Mouse (Mus musculus) urinary bladder, adult 2 months (tissue): Measurements from ENCODE around the gene Trim65. TPM values are rescaled to one million over a fixed set of nuclear protein-coding genes. Genes with fewer than 3 reads are reported as not detected.

ENCODE experiments used
- DNase-seq: peaks from one replicate; pipeline ENCODE4 v3.0.0; 2022; ENCODE audit warnings: low spot score
- polyA plus RNA-seq: library from polyadenylated mRNA; depleted of rRNA; stranded (reverse); fragments of >200 nt; gene quantifications from 2 replicates; pipeline ENCODE4 v1.2.3, GENCODE M21; 2012

Gene Trim65
- polyA plus RNA-seq, 1 experiment: 9.6 TPM

- no peak for DNase-seq
Observed at GRCm38 (mm10) chr11:116088741-116089394, 42.1 kb downstream of the Trim65 start.

DNA sequence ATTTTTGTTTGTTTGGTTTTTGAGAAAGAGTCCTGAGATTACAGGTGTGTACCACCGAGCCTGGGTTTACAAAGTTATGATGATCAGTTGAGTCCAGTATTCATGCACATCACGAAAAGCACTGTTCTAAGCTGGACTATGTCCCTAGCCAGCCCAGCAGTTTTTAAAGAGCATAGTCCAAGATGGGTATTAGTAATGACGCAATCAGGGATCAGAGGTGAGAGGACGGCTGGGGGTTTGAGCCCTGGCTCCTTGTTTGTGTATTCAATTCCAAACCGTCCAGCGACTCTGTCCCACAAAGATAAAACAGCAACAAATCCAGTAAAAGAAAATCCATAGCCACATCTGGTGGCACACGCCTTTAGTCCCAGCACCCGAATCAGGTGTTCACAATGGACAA lies 42.7 kb downstream of the Trim65 start:
- DNase-seq: no peak

DNA sequence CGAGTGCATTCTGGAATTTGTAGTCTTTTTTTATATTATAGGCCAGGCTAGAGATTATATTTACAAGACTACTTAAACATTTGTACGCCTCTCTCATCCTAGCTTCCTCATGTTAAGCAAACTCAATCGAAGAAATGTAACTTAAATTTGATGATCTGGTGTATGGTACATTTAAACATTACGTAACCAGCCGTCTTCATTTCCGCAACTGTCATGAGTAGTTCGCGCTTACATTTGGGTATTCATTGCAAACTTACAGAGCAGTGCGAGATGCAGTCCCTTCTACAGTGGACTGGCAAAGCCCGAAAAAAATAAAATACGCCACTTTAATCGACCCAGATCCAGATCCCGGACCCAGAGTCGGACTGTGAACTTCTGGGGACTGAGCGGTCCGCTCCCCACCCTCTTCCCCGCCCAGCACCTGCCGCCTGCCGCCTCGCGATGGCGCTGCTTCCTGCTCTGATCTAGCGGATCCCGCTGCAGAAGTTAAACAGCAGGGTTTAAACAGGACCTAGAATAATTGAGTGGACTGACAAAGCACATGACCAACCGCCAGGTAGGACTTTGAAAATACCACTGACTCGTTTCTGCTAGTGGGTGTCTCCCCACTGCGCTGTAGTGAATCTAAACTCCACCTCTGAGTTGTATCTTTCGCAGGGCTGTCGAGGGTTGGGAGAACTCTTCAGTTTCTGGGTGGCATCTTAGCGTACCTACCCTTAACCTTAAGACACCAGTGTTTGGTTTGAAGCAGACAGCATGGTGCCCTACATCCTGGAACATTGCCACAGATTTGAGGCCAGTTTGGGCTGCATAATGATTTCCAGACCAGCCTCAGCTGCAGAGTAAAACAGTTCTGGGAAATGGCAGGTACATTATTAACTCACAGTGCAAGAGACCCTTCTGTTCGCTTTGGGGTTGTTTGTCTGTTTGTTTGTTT lies 43.5 kb downstream of the Trim65 start:
- DNase-seq: peak; percentile 74

DNA sequence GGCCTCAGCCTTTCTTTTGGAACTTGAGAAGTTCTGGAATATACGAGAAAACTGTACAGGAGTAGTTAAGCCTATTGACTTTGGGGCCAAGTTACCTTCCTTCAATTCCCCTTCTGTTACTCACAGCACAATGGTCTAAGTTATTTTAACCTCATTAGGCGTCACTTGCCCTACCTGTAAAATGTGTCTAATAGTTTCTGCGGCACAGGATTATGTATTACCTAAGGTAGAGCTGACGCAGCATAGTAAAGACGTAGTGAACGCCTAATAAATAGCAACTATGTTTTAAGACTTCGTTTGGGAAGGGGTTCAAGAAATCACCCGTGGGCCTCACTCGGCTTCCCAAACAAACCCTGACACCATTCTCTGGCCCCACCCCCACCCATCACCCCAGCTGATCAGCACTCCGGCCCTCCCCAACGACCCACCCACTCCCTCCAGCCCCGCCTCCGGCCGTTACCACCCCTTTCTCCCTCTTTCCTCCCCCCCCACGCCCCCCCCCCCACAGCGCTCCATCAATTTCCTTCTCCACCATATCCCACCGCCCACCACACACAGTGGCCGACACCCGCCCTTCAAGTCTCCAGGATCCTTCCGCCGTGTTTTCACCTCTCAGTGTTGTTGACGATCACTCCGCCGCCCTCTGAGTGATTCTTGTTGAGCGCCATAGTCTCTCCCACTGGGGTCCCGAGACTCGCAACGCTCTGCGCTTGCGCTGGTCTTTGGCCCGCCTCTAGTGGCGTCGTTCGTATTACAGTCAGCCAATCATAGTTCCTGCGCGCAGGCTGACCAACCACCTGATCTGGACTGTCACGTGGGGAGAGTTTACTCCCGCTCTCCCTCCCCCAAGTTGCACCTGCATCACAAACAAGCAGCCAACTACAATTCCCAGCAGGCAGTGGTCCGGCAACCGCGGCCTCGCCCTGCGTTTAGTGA lies 44.4 kb downstream of the Trim65 start, which contains the start of gene Wbp2:
TSS of gene Wbp2 (minus strand) at position 738 of the 936 bp plus-strand sequence.
- peak; percentile 82 for DNase-seq

DNA sequence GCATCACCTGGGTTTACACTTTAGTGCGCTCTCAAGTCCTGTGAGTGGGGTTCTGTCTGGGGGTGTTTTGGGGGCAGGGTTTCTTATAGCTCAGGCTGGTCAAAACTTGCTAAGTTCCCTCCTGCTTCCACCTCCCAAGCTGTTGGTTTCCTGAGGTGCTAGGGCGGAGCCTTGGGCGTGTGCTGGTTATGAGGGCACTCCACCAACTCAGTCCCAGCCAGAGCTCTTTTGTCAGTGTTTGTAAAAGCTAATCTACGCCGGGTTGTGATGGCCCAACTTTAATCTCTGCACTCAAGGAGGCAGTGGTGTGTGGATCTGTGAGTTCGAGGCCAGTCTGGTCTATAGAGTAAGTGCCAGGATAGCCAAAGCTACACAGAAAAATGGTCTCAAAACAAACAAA lies 46.8 kb downstream of the Trim65 start:
- DNase-seq: no peak

GRCm38 (mm10) chr11:116083096-116083672 lies 47.7 kb downstream of the Trim65 start:
- DNase-seq: no peak

- no peak for DNase-seq
Observed at GRCm38 (mm10) chr11:116081081-116081480, 49.8 kb downstream of the Trim65 start.

GRCm38 (mm10) chr11:116079511-116079910 lies 51.4 kb downstream of the Trim65 start:
- no peak for DNase-seq

- no peak for DNase-seq
Observed at GRCm38 (mm10) chr11:116078676-116079320, 52.1 kb downstream of the Trim65 start.

GRCm38 (mm10) chr11:116078221-116078620 lies 52.7 kb downstream of the Trim65 start:
- DNase-seq: no peak

DNA sequence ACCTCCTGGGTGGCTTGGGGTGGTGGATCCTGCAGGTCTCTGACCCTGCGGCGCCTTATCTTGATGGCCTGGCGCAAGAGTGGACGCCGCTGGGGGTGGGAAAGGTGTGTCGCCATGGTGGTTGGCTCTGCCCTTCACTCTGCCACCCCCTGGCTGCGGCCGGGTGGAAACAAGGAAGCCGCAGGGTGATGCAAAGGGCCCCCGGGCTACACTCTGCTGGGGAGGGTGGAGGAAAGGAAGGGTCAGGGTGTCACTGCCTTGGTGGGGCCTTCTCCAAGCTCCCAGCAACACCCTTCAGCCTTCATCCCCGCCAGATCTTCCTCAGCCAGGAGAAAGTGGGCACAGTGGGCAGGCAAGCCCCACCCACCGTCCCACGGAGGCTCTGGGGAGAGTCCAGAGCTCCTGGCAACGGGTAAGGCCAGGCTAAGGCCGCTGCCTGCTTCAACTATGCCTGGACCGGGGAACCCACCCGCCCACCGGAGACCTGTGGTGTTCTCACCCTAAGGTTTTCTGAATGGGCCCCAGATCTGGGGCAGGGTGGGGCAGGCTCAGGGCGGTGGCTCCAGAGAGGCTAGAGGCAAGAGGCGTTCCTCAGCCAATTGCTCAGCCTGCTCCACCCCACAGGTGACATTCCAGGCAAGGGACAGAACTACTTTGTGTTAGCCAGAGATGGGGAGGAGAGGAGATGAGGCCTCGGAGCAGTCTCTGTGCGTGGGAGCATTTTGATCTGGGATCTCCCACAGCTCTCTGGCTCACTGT lies 53.3 kb downstream of the Trim65 start, which contains the start of gene Unc13d:
TSS of gene Unc13d (minus strand) at position 516 of the 759 bp plus-strand sequence.
- no peak for DNase-seq

- DNase-seq: no peak
Observed at GRCm38 (mm10) chr11:116076836-116077235, 54.1 kb downstream of the Trim65 start.

- no peak for DNase-seq
Observed at GRCm38 (mm10) chr11:116076266-116076540, 54.7 kb downstream of the Trim65 start.

DNA sequence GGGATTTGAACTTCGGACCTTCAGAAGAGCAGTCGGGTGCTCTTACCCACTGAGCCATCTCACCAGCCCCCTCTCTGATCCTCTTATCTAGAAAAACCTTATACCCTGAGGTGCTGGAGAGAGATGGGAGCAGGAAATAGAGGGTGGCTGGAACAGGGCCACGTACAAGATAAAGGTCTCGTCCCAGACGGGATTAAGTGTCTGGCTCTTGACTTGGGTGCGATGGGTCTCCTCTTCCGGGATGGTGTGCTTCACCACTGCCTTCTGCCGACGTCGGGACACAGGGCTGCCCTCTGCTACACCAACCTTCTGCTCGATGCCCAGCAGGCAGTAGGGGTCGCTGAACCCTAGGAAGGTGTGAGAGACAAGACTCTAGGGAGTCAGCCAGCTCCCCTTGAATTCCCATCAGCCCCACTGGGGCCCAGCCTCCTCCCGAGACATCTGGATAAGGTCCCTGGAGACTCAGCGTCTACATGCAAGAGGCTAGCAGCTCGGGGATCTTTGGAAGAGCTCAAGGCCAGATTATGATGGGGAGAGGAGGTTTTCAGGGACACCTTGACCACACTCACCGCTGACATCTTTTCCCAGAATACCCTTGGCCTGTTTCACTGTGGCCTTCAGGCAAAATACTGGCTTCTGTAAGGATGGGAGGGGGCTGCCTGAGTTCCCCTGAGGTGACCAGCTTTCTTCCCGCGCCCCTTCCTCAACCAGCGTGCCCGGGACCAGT lies 55.2 kb downstream of the Trim65 start:
- DNase-seq: no peak

- no peak for DNase-seq
Observed at GRCm38 (mm10) chr11:116074436-116074991, 56.4 kb downstream of the Trim65 start.

DNA sequence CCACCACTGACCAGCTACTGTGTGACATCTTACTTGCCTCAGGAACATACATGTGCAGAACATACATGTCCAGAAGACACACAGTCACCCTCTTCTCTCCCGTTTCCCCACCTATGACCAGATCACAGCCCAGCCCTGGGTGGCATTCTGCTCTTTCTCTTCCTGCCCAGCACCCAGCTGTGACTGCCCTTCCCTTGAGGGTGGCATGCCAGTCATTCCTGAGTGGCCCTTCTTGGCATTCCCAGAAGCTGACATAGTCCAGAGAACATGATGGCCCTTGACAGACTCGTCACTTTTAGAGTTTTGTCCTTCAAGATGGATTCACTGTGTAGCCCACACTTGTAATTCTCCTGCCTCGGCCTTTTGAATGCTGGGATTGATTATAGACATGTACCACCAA lies 58.3 kb downstream of the Trim65 start:
- no peak for DNase-seq
